Mouse (Mus musculus): ENCODE results near the gene Emilin2. TPM values are rescaled to one million over a fixed set of nuclear protein-coding genes. Genes with fewer than 3 reads are reported as not detected.
"Not testable (repeated sequence)": the region's sequence is repeated elsewhere in the genome, so short reads cannot be mapped to it uniquely, and the experiment has no call there.

Emilin2 gene
- polyA plus RNA-seq, 1 experiment from 2014 or later, result 12.0 TPM

GRCm38 (mm10) chr17:71337546-71337945 lies 25.8 kb upstream of the Emilin2 start:
- H3K27ac ChIP-seq (ENCODE audit: low read depth), result no peak overlapping the region
- no peak overlapping the region for H3K9ac ChIP-seq (replicated peaks)
- H3K36me3 ChIP-seq (replicated peaks; ENCODE audit: insufficient read depth, low read length), result no peaks in the 10 kb centered on the region
- ATAC-seq (no peak), DNase-seq (no peak)
- 53% methylated on average over 9 of the region's 9 CpGs for WGBS (ENCODE audit: insufficient replicate concordance)
- H3K4me1 ChIP-seq (ENCODE audit: insufficient read depth), result no peaks in the 10 kb centered on the region
- TF ChIP-seq EP300 (IDR thresholded peaks at IDR 0.05; ENCODE audit: low read depth), result no peak
- TF ChIP-seq CTCF (IDR thresholded peaks at IDR 0.05; ENCODE audit: low read depth), result no peak
- H3K4me2 ChIP-seq (ENCODE audit: low read depth, low read length), result no peak overlapping the region
- H3K27me3 ChIP-seq (ENCODE audit: insufficient read depth, low read length), result no peaks in the 10 kb centered on the region
- H3K9me3 ChIP-seq (ENCODE audit: low read length), result no peaks in the 10 kb centered on the region
- H3K4me3 ChIP-seq (ENCODE audit: low read depth, low read length), result no peak overlapping the region

GRCm38 (mm10) chr17:71336421-71336820 lies 24.6 kb upstream of the Emilin2 start:
- Histone ChIP-seq H3K4me1 (ENCODE audit: insufficient read depth) (no peaks in the 10 kb centered on the region), H3K4me2 (ENCODE audit: low read depth, low read length) (no peak overlapping the region), H3K27ac (ENCODE audit: low read depth) (no peak overlapping the region), H3K36me3 (replicated peaks; ENCODE audit: insufficient read depth, low read length) (no peaks in the 10 kb centered on the region), H3K4me3 (ENCODE audit: low read depth, low read length) (no peak overlapping the region), H3K9me3 (ENCODE audit: low read length) (no peaks in the 10 kb centered on the region), H3K9ac (replicated peaks) (no peak overlapping the region), H3K27me3 (ENCODE audit: insufficient read depth, low read length) (no peaks in the 10 kb centered on the region)
- 77% methylated on average over 8 of the region's 8 CpGs for WGBS (ENCODE audit: insufficient replicate concordance)
- no peak for DNase-seq
- TF ChIP-seq EP300 (IDR thresholded peaks at IDR 0.05; ENCODE audit: low read depth) (no peak), CTCF (IDR thresholded peaks at IDR 0.05; ENCODE audit: low read depth) (no peak)
- no peak for ATAC-seq

GRCm38 (mm10) chr17:71332298-71332697 lies 20.5 kb upstream of the Emilin2 start:
- no peak overlapping the region for H3K4me2 ChIP-seq (ENCODE audit: low read depth, low read length)
- H3K27me3 ChIP-seq (ENCODE audit: insufficient read depth, low read length), result no peaks in the 10 kb centered on the region
- H3K9ac ChIP-seq (replicated peaks), result no peak overlapping the region
- H3K9me3 ChIP-seq (ENCODE audit: low read length), result no peaks in the 10 kb centered on the region
- no peaks in the 10 kb centered on the region for H3K36me3 ChIP-seq (replicated peaks; ENCODE audit: insufficient read depth, low read length)
- ATAC-seq (no peak), DNase-seq (no peak)
- WGBS (ENCODE audit: insufficient replicate concordance), result 58% methylated on average over 15 of the region's 15 CpGs
- no peak for TF ChIP-seq EP300 (IDR thresholded peaks at IDR 0.05; ENCODE audit: low read depth)
- no peak for TF ChIP-seq CTCF (IDR thresholded peaks at IDR 0.05; ENCODE audit: low read depth)
- no peak overlapping the region for H3K27ac ChIP-seq (ENCODE audit: low read depth)
- no peaks in the 10 kb centered on the region for H3K4me1 ChIP-seq (ENCODE audit: insufficient read depth)
- H3K4me3 ChIP-seq (ENCODE audit: low read depth, low read length), result no peak overlapping the region

- 76% methylated on average over 8 of the region's 8 CpGs for WGBS (ENCODE audit: insufficient replicate concordance)
- H3K27me3 ChIP-seq (ENCODE audit: insufficient read depth, low read length), result not testable (repeated sequence)
Observed at GRCm38 (mm10) chr17:71320731-71321130, 9.0 kb upstream of the Emilin2 start.

GRCm38 (mm10) chr17:71319361-71319760 lies 7.6 kb upstream of the Emilin2 start:
- no peaks in the 10 kb centered on the region for H3K36me3 ChIP-seq (replicated peaks; ENCODE audit: insufficient read depth, low read length)
- H3K4me3 ChIP-seq (ENCODE audit: low read depth, low read length), result no peak overlapping the region
- ATAC-seq (no peak), DNase-seq (peak; percentile 2)
- no peaks in the 10 kb centered on the region for H3K27me3 ChIP-seq (ENCODE audit: insufficient read depth, low read length)
- WGBS (ENCODE audit: insufficient replicate concordance), result 87% methylated on average over 3 of the region's 3 CpGs
- H3K4me1 ChIP-seq (ENCODE audit: insufficient read depth), result no peaks in the 10 kb centered on the region
- H3K4me2 ChIP-seq (ENCODE audit: low read depth, low read length), result no peak overlapping the region
- H3K27ac ChIP-seq (ENCODE audit: low read depth), result no peak overlapping the region
- no peak overlapping the region for H3K9ac ChIP-seq (replicated peaks)
- TF ChIP-seq CTCF (IDR thresholded peaks at IDR 0.05; ENCODE audit: low read depth), result no peak
- TF ChIP-seq EP300 (IDR thresholded peaks at IDR 0.05; ENCODE audit: low read depth), result no peak
- H3K9me3 ChIP-seq (ENCODE audit: low read length), result no peaks in the 10 kb centered on the region

More at GRCm38 (mm10) chr17:71320731-71321130, 9.0 kb upstream of the Emilin2 start:
- not testable (repeated sequence) for H3K4me3 ChIP-seq (ENCODE audit: low read depth, low read length); H3K4me2 ChIP-seq (ENCODE audit: low read depth, low read length); H3K36me3 ChIP-seq (replicated peaks; ENCODE audit: insufficient read depth, low read length); H3K4me1 ChIP-seq (ENCODE audit: insufficient read depth); H3K9me3 ChIP-seq (ENCODE audit: low read length); H3K9ac ChIP-seq (replicated peaks); ATAC-seq; H3K27ac ChIP-seq (ENCODE audit: low read depth)
- DNase-seq, result peak; percentile 5

GRCm38 (mm10) chr17:71317571-71317970 lies 5.8 kb upstream of the Emilin2 start:
- 82% methylated on average over 4 of the region's 4 CpGs for WGBS (ENCODE audit: insufficient replicate concordance)
- Histone ChIP-seq H3K9me3 (ENCODE audit: low read length) (no peaks in the 10 kb centered on the region), H3K4me1 (ENCODE audit: insufficient read depth) (no peaks in the 10 kb centered on the region), H3K36me3 (replicated peaks; ENCODE audit: insufficient read depth, low read length) (no peaks in the 10 kb centered on the region), H3K4me2 (ENCODE audit: low read depth, low read length) (no peak overlapping the region), H3K27me3 (ENCODE audit: insufficient read depth, low read length) (no peaks in the 10 kb centered on the region), H3K4me3 (ENCODE audit: low read depth, low read length) (no peak overlapping the region), H3K9ac (replicated peaks) (no peak overlapping the region), H3K27ac (ENCODE audit: low read depth) (no peak overlapping the region)
- DNase-seq, result peak; percentile 1
- no peak for ATAC-seq
- no peak for TF ChIP-seq EP300 (IDR thresholded peaks at IDR 0.05; ENCODE audit: low read depth)
- TF ChIP-seq CTCF (IDR thresholded peaks at IDR 0.05; ENCODE audit: low read depth), result no peak

- H3K4me1 ChIP-seq (ENCODE audit: insufficient read depth), result peaks cover 14% of the 10 kb centered on the region
Observed at GRCm38 (mm10) chr17:71314315-71314714, 2.5 kb upstream of the Emilin2 start.

More at GRCm38 (mm10) chr17:71314315-71314714, 2.5 kb upstream of the Emilin2 start:
- H3K4me3 ChIP-seq (ENCODE audit: low read depth, low read length), result no peak overlapping the region
- no peak for ATAC-seq
- H3K9ac ChIP-seq (replicated peaks), result no peak overlapping the region
- no peaks in the 10 kb centered on the region for H3K9me3 ChIP-seq (ENCODE audit: low read length)
- no peak for TF ChIP-seq CTCF (IDR thresholded peaks at IDR 0.05; ENCODE audit: low read depth)
- no peak overlapping the region for H3K27ac ChIP-seq (ENCODE audit: low read depth)
- peak; percentile 3 for DNase-seq
- H3K4me2 ChIP-seq (ENCODE audit: low read depth, low read length), result no peak overlapping the region
- WGBS (ENCODE audit: insufficient replicate concordance), result 69% methylated on average over 4 of the region's 4 CpGs
- peaks cover 15% of the 10 kb centered on the region for H3K27me3 ChIP-seq (ENCODE audit: insufficient read depth, low read length)
- no peaks in the 10 kb centered on the region for H3K36me3 ChIP-seq (replicated peaks; ENCODE audit: insufficient read depth, low read length)

Measured in liver, postnatal 0 days (tissue).